Mouse (Mus musculus) heart, adult 2 months (tissue): ENCODE data around the gene Stab1. TPM values are rescaled to one million over a fixed set of nuclear protein-coding genes. Genes with fewer than 3 reads are reported as not detected.

Experiments used
- DNase-seq, 2 experiments: peaks; one replicate each; pipeline ENCODE4 v3.0.0; 2021
- H3K27ac ChIP-seq: fragments of 200-600 bp; 2 replicates; pipeline ENCODE4 v1.8.1; 2022
- H3K27me3 ChIP-seq: fragments of 200-500 bp; 2 replicates; pipeline ENCODE4 v1.6.1; 2012; ENCODE audit warnings: mild to moderate bottlenecking, low read length, inconsistent platforms, mixed read lengths; ENCODE audit not compliant: control insufficient read depth, insufficient read depth
- H3K36me3 ChIP-seq: fragments of 200-500 bp; 2 replicates; pipeline ENCODE4 v1.6.1; 2012; ENCODE audit warnings: low read length, inconsistent platforms; ENCODE audit not compliant: control insufficient read depth, insufficient read depth
- H3K4me1 ChIP-seq: fragments of 200-500 bp; 2 replicates; pipeline ENCODE4 v1.6.1; 2011; ENCODE audit warnings: low read length; ENCODE audit not compliant: control insufficient read depth, insufficient read depth
- H3K4me3 ChIP-seq: fragments of 200-600 bp; 2 replicates; pipeline ENCODE4 v1.8.1; 2022
- H3K79me2 ChIP-seq: fragments of 200-500 bp; replicated peaks from 2 replicates; pipeline ENCODE4 v1.6.1; 2012; ENCODE audit warnings: mild to moderate bottlenecking, inconsistent platforms, low read length, moderate library complexity, mixed read lengths; ENCODE audit not compliant: control insufficient read depth, insufficient read depth
- H3K9ac ChIP-seq: fragments of 200-500 bp; 2 replicates; pipeline ENCODE4 v1.6.1; 2012; ENCODE audit warnings: low read depth, mild to moderate bottlenecking, control low read depth, inconsistent platforms, low read length, mixed read lengths
- CTCF ChIP-seq: fragments of 200-600 bp; IDR thresholded peaks from 2 replicates; pipeline ENCODE4 v1.8.1; 2022; ENCODE audit warnings: antibody characterized with exemption, mild to moderate bottlenecking, moderate library complexity
- EP300 ChIP-seq: fragments of 200-500 bp; IDR thresholded peaks from 2 replicates; pipeline ENCODE4 v1.6.1; 2011; ENCODE audit warnings: low read depth, low read length, control low read depth; ENCODE audit not compliant: insufficient read depth
- POLR2A ChIP-seq: fragments of 200-500 bp; IDR thresholded peaks from 2 replicates; pipeline ENCODE4 v1.6.1; 2011; ENCODE audit warnings: mild to moderate bottlenecking, low read depth, low read length, control low read depth; ENCODE audit not compliant: insufficient read depth
- WGBS: fragments of 180-500 bp; shearing (Covaris S2); methylation state at CpG from one replicate; pipeline ENCODE4 v1.1.7; 2018; 5-methylcytosine and 5-hydroxymethylcytosine counted together
- intact Hi-C: fragments of 180-260 bp; cut with DNase I; formaldehyde crosslinking; loops from one replicate; pipeline ENCODE4 v1.15.1; 2025
- polyA plus RNA-seq: library from polyadenylated mRNA; depleted of rRNA; stranded (reverse); fragments of >200 nt; gene quantifications from 2 replicates; pipeline ENCODE4 v1.2.3, GENCODE M21; 2012
- total RNA-seq, 2 experiments: library from RNA; stranded (reverse); gene quantifications; 2 replicates each; pipeline ENCODE4 v1.2.3; 2021

Stab1 gene
- total and polyA plus RNA-seq, 3 experiments, result 64.2 to 77.0 (median 65.0) TPM

DNA sequence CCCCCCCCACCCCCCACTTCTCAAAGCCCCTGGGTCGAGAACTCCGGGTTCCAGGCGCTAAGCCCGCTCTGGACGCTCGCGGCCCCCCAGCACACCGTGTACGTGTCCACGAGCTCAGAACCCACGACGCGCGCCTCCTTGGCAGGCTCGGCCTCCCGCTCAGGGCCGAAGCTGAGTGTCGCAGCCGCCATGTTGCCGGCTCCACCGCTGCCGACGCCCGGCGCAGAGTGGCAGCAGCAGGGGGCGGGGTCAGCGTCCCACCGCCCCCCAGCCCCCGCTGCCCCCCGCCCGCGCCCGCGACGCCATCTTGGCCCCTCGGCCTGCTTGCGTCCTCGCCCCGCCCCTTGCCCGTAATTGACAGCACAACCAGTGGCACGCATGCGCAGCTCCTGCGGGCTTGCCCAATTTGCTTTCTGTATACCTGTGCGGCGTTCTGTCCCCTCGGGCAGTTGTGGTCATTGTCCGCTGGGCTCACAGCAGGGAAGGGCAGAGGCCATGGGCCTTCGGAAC lies 38.1 kb upstream of the Stab1 start:
- Histone ChIP-seq H3K27me3 (no peaks in the 10 kb centered on the region), H3K9ac (peak overlapping the region; percentile 95), H3K4me3 (peak overlapping the region; percentile 67), H3K4me1 (peaks cover 6% of the 10 kb centered on the region), H3K36me3 (peaks cover 6% of the 10 kb centered on the region), H3K79me2 (no peaks in the 10 kb centered on the region), H3K27ac (peak overlapping the region; percentile 98)
- WGBS, result 2% methylated on average over 48 of the region's 48 CpGs
- TF ChIP-seq EP300 (no peak), POLR2A (peak; percentile 92), CTCF (0 out of 2 replicates have a peak, but pooled peaks have one; percentile 2)
- peak; percentile 96 for DNase-seq
- intact Hi-C loops, result loop anchor here (5.0 kb wide), 1 partner anchor 131 kb away; the partner anchor contains the start of gene Capn7

DNA sequence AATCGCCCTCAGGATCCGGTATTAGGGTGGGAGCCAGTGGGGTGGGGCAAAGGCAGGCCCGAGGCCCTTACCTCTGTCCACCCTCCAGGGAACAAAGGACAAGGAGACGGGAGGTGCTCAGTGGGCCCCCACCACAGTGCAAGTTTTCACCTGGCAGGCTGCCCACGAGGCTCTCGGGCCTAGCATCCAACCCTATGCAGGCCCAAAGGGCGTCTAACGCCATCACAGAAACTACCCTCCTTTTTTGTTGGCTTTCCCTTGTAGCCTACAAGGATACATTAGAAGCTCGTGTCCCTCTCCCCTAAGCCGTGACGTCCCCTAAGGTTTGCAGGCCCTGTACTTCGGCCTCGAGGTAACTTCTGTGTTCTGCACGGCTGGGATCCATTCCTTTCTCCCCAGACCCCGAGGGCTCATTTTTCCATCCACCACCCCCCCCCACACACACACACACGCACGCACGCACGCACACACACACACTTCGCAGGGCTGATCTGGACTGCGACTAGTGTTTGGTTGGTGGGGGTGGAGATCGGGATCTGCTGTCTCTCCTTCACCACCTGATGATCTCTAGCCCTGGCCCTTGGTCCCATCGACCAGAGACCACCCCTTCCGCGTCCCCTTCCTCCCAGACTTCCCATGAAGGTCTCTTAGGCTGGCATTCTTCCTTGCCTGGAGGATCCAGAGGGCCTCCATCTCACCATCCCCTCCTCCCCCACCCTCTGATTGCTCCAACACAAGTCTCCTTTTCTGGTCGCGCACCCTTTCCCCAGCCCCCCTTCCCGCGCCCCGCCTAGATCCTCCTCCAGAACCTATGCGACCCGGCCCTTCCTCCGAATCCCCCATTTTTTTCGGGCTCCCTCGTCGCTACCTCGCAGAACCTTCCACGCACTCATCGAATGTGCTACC lies 37.4 kb upstream of the Stab1 start:
- intact Hi-C loops, result loop anchor here (5.0 kb wide), 1 partner anchor 131 kb away; the partner anchor contains the start of gene Capn7
- H3K27ac ChIP-seq, result peak overlapping the region; percentile 98
- TF ChIP-seq EP300 (no peak), POLR2A (no peak), CTCF (no peak)
- peak; percentile 61 to 75 for DNase-seq
- under 1% methylated on average over 39 of the region's 39 CpGs for WGBS
- no peaks in the 10 kb centered on the region for H3K27me3 ChIP-seq
- peaks cover 6% of the 10 kb centered on the region for H3K4me1 ChIP-seq
- H3K36me3 ChIP-seq, result peaks cover 6% of the 10 kb centered on the region
- peak overlapping the region; percentile 95 for H3K9ac ChIP-seq
- H3K4me3 ChIP-seq, result peak overlapping the region; percentile 67
- H3K79me2 ChIP-seq, result no peaks in the 10 kb centered on the region

DNA sequence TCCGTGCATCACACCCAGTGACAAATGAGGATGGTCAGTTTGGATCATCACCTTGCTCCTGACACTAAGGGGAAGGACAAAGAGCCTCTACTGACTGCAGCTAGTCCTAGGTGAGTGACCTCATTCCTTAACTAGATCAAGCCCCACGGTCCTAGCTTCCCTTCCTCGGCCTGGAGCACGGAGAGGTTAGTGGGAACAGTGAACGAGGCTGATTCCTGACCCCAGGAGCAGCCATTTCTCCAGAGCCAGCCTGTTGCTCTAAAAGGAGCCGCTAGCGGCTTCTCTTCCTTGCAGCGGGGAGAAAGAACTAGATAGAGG lies 36.8 kb upstream of the Stab1 start:
- H3K79me2 ChIP-seq, result no peaks in the 10 kb centered on the region
- peaks cover 6% of the 10 kb centered on the region for H3K36me3 ChIP-seq
- intact Hi-C loops, result loop anchor here (5.0 kb wide), 1 partner anchor 132 kb away; the partner anchor contains the start of gene Capn7
- peak overlapping the region; percentile 98 for H3K27ac ChIP-seq
- no peak for DNase-seq
- TF ChIP-seq EP300 (no peak), POLR2A (no peak), CTCF (no peak)
- peaks cover 6% of the 10 kb centered on the region for H3K4me1 ChIP-seq
- H3K27me3 ChIP-seq, result no peaks in the 10 kb centered on the region
- peak overlapping the region; percentile 95 for H3K9ac ChIP-seq
- 3% methylated on average over 8 of the region's 8 CpGs for WGBS
- peak overlapping the region; percentile 67 for H3K4me3 ChIP-seq

DNA sequence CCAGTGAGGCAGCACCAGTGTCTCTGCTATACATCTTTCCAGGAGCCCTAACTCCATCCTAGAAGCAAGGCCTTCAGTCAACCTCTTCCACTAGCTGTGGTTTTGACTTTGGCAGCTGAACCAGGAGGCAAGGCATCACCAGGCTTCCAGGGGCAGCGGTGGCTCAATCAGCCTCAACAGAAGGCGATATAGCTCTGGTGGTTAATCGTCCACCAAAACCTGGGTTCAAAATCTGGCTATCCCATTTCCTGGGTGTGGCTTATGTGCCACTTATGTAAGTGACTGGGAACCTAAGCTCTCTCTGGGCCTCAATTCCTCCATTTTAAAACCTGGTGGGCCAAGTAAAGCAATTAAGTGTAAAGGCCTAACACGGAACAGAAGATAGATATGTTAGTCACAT lies 36.4 kb upstream of the Stab1 start:
- 40% methylated on average over 4 of the region's 4 CpGs for WGBS
- Histone ChIP-seq H3K9ac (peak overlapping the region; percentile 95; the same call in 1 of the 2 replicates), H3K27ac (peak overlapping the region; percentile 98), H3K4me3 (peak overlapping the region; percentile 67), H3K27me3 (no peaks in the 10 kb centered on the region), H3K36me3 (peaks cover 6% of the 10 kb centered on the region), H3K4me1 (peaks cover 6% of the 10 kb centered on the region), H3K79me2 (no peaks in the 10 kb centered on the region)
- no peak for DNase-seq
- TF ChIP-seq POLR2A (no peak), EP300 (no peak), CTCF (no peak)
- intact Hi-C loops, result loop anchor here (5.0 kb wide), 1 partner anchor 132 kb away; the partner anchor contains the start of gene Capn7

DNA sequence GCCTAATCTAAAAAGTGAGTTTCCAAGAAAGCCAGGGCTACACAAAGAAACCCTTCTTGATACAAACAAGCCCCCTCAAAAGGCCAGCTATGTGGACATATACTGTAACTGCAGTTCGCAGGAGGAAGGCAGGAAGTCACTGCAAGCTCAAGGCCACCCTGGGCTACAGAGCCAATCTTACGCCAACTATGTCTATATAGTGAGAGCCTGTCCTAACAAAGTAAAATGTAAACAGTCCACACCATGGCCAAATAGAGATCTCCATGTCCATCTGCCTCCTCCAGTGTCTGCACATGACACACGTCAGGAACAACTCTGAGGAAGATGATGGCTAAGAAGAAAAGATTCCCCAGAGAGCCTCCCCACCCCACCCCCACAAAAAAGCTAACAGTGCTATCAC lies 31.6 kb upstream of the Stab1 start:
- WGBS, result 71% methylated on average over 3 of the region's 3 CpGs
- no peak overlapping the region for H3K27ac ChIP-seq

DNA sequence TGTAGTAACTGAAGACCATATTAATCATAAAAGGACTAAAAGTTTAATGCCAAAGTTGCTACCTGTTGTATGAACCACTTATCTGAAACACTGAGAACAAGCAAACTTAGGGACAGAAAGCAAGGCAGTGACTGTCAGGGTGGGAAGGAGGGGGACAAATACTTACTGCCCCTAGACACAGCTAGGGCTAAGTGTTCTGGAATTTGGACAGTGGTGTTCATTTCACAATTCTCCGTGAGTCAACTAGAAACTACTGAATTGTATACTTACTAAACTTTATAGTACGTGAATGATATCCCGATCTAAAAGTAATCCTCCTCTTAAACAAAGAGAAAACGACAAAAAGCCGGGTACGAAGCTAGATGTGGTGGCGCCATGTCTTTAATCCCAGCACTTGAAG lies 31.2 kb upstream of the Stab1 start:
- Histone ChIP-seq H3K4me3 (no peak overlapping the region), H3K79me2 (no peaks in the 10 kb centered on the region), H3K4me1 (peaks cover 19% of the 10 kb centered on the region), H3K27ac (no peak overlapping the region), H3K9ac (no peak overlapping the region), H3K27me3 (no peaks in the 10 kb centered on the region), H3K36me3 (peaks cover 20% of the 10 kb centered on the region)
- no peak for TF ChIP-seq POLR2A
- intact Hi-C loops, result loop anchor here (5.0 kb wide), 2 partner anchors 33 to 177 kb away; no protein-coding TSS in a partner anchor
- WGBS, result 86% methylated on average over 7 of the region's 7 CpGs
- no peak for DNase-seq

More for the DNA sequence above, 31.6 kb upstream of the Stab1 start:
- H3K4me3 ChIP-seq, result no peak overlapping the region
- intact Hi-C loops, result no loop called here
- no peak for TF ChIP-seq CTCF
- TF ChIP-seq POLR2A, result no peak
- no peak for TF ChIP-seq EP300
- H3K36me3 ChIP-seq, result peaks cover 20% of the 10 kb centered on the region
- DNase-seq, result no peak
- H3K79me2 ChIP-seq, result no peaks in the 10 kb centered on the region
- peaks cover 18% of the 10 kb centered on the region for H3K4me1 ChIP-seq
- H3K27me3 ChIP-seq, result no peaks in the 10 kb centered on the region
- no peak overlapping the region for H3K9ac ChIP-seq
